Mouse (Mus musculus): Measurements from ENCODE around the gene 2510009E07Rik. TPM values are rescaled to one million over a fixed set of nuclear protein-coding genes. Genes with fewer than 3 reads are reported as not detected.

The 2510009E07Rik gene
- 1.7 TPM in 2 replicates for polyA plus RNA-seq (2012; rRNA removed)

DNA sequence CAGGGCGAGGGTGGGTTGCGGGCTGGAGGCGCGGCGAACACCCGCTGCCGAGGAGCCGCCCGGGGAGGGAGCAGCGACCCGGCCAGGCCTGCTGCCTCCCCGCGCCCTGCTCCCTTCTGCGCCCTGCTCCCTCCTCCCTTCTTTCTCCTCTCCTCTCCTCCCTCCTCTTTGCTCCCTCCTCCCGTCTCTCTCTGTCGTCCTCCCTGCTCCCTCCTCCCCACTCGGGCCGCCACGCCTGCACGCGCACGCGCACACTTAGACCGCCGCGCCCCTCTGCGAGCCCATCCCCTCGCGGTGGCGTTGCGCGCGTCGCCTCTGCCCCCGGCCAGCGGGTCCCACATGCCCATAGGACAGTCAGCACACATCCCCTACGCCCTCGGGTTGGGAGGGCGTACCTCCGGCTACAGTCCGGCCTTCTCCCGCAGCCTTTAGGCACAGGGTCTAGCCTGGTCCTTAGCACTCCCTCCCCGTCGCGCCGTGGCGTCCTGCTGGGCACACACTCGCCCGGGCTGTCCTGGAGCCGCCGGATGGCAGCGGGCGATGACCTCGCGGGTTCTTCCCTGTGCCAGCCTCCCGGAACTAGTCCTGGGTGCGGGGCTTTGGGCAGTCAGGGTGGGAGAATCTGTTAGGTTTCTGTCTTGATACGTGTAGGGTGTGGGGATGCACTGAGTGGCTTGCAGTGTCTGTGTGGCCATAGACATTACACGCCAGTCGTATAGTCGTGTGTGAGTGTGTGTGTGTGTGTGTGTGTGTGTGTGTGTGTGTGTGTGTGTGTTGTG lies at the start of gene 2510009E07Rik:
Gene 2510009E07Rik (minus strand): TSS at position 203 of the 779 bp plus-strand sequence.

Other genes with a start within 250 kb of the 2510009E07Rik start
- 7.3 and 8.2 TPM in 2 replicates for gene Ehhadh, start 93.1 kb upstream of the 2510009E07Rik start, polyA plus RNA-seq (2012; rRNA removed)
- gene Map3k13, start 99.7 kb upstream of the 2510009E07Rik start, polyA plus RNA-seq (2012; rRNA removed): 0.51 and 0.56 TPM in 2 replicates

All from liver, embryonic 14 days (tissue).